Mouse (Mus musculus): ENCODE data around the gene Clrn2. TPM values are rescaled to one million over a fixed set of nuclear protein-coding genes. Genes with fewer than 3 reads are reported as not detected.

Gene Clrn2
- polyA plus RNA-seq, 1 experiment = not detected

DNA sequence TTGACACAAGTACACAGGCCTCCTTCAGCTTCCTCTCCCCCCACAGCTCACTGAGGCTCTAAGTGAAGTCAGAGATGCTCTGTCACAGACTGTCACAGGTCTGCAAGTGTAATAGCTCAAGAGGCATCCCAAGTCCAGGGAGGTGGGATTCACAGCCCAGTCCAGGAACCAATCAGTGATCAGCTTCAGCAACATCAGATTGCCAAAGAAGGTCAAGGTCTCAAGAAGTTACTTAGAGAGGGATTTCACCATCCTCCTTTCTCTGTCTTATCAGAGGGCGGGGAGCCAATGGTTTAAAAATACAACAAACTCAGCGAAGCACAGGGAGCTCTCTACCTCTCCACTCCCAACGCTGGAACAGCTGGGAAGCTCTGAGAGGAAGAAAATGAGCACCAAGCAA, 12.4 kb upstream of the Clrn2 start:
- Histone ChIP-seq H3K4me1 (ENCODE audit: control insufficient read depth, insufficient read depth, insufficient read length, low read length) (no peaks in the 10 kb centered on the region), H3K4me3 (ENCODE audit: insufficient read depth, low read depth, low read length) (no peak overlapping the region), H3K27ac (replicated peaks; ENCODE audit: low read depth, low read length) (no peak overlapping the region)

DNA sequence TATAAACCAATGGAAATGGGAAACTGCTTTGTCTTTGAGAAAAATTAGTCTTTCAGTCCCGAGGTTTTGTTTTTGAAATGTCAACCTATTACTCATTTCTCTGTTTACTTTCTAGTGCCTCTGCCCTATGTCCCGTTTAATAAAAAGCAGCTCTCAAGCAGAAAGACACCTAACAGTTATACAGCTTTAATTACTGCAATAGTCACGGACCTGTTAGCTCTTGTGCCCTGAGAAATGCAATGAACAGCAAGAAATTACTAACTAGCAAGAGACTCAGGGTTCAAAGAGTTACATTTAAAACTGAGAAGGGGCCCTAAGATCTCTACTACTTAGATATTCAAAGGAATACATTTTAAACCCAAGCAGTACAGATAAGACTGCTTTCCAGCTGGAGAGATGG, 11.8 kb upstream of the Clrn2 start:
- no peak overlapping the region for H3K27ac ChIP-seq (replicated peaks; ENCODE audit: low read depth, low read length)
- no peaks in the 10 kb centered on the region for H3K4me1 ChIP-seq (ENCODE audit: control insufficient read depth, insufficient read depth, insufficient read length, low read length)
- no peak overlapping the region for H3K4me3 ChIP-seq (ENCODE audit: insufficient read depth, low read depth, low read length)

DNA sequence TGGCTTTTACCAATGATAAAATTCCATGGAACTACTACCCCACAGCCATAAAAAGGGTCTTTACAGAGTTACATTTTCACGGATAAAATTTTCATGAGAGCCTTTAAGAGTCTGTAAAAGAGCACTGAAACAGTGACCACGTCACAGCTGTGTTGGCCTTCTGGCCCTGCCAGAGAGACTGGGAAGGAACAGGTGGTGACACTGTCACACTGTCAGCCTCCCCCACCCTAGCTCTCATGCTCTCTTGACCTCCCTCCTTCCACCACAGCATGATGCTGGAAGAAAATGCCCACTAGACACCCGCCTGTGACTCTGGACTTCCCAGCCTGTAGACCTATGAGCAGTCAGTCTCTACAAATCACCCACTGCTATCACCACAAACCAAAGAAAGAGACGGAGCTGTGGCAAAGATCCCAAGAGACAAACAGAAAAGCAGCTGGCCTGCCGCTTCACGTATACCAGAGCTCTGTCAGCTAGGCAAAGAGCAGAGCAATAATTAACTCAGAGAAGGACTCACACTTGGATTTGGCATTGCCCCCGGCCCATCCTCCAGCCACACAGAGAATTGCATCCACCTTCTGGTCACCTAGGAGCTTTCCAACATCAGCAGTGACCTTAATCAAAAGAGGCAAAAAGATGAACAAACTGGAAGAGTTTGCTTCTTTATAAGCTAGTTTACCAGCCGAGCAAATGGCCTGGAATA, 9.3 kb upstream of the Clrn2 start:
- Histone ChIP-seq H3K27ac (replicated peaks; ENCODE audit: low read depth, low read length) (no peak overlapping the region), H3K4me3 (ENCODE audit: insufficient read depth, low read depth, low read length) (no peak overlapping the region), H3K4me1 (ENCODE audit: control insufficient read depth, insufficient read depth, insufficient read length, low read length) (peaks cover 10% of the 10 kb centered on the region)

DNA sequence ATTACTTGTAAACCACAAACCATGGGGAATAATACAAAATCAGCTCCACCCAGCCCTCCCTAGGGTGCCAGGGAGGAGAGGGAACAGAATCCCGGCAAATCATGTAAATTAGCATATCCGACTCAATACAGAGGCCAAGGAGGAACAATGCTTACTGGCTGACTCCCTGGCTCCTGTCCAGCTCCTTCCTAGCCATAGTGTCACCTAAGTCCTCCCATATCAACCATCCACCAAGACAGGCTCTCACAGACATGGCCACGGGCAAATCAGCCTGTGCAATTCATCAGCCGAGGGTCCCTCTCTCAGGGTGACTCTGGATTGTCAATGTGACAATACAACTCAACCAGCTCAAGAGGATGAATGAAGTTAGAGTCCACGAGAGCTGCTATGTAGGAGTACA, 4.9 kb upstream of the Clrn2 start:
- no peak overlapping the region for H3K27ac ChIP-seq (replicated peaks; ENCODE audit: low read depth, low read length)
- peaks cover 10% of the 10 kb centered on the region for H3K4me1 ChIP-seq (ENCODE audit: control insufficient read depth, insufficient read depth, insufficient read length, low read length)
- H3K4me3 ChIP-seq (ENCODE audit: insufficient read depth, low read depth, low read length) = peak overlapping the region; percentile 66

DNA sequence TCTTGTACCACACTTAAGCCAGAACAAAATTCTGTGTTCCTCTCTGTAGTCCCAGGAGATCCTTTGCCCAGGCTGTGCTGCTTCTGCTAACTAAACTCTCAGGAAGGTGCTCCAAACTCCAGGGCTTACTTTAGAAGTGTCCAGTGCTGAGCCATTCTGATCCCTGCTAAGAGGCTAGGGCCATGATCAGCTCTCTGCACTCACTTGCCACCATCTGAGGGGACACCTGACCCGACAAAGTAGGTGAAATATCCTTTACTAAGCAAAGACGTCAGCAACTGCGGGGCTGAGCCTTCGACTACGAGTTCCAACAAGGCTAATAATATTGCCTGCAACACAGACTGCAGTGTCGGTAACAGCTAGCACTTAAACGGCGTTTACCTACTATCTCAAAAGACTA, 4.3 kb upstream of the Clrn2 start:
- peak overlapping the region; percentile 40 for H3K27ac ChIP-seq (replicated peaks; ENCODE audit: low read depth, low read length)
- H3K4me3 ChIP-seq (ENCODE audit: insufficient read depth, low read depth, low read length) = peak overlapping the region; percentile 66
- peaks cover 10% of the 10 kb centered on the region for H3K4me1 ChIP-seq (ENCODE audit: control insufficient read depth, insufficient read depth, insufficient read length, low read length)

DNA sequence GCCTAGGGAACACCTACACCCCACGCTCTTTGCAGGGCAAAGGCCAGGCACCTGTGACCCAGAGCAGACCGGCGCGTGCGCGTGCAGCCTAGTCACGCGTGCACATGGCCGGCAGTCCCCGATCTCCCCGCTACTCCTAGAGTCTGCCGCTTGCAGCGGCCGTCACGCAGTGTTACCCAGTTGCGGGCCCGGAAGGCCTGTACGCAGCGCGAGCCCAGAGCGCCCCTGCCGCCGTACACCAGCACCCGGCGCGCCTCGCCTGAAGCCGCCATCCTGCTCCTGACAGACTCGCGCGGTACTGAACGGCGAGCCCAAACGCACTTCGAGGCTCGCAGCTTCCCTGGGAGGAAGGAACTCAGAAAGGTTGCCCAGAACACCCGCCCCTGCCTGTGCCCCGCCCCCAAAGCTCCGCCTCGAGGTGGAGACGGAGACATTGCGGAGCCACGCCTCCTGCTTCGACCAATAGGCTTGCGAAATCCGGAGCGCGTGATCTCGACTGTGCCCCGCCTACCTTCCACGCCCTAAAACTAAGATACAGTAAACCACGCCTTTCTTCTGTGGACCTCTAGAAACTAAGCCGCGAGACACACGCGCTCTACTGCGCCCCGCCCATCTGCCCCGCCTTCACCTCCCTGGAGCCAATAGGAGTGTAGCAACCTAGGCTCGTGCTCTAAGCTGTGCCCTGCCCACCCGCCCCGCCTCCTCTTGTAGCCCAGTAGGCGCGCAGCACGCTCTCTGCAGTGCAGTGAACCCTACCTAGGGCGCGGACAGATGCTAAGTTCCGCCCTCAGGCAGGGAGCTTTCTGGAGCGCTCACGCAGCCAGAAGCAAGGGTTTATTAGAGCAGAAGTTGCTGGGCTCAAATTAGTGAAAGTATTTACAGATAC, 3.5 kb upstream of the Clrn2 start, which contains the start of gene Qdpr:
TSS of gene Qdpr (minus strand) at position 406 of the 886 bp plus-strand sequence.
- Histone ChIP-seq H3K4me3 (ENCODE audit: insufficient read depth, low read depth, low read length) (peak within 1 kb of the TSS; percentile 66), H3K27ac (replicated peaks; ENCODE audit: low read depth, low read length) (peak within 1 kb of the TSS; percentile 40)

DNA sequence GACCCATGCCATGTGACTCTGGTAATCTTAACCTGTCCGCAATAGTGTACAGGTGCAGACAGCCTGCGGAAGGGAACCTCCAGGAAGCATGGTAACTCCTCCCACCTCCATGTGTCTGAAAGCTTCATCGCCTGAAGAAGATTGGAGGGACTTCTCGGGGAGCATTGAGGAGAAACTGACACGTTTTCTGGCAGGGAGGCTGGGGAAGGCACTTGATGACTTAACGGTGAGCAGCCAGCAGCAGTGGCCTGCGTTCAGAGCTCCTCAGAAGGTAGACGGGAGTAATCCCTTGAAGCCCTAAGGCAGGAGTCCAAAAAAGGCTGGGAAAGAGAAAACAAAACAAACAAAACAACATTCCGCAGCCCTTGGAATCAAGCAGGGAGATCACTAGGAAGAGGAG, 905 bp downstream of the Clrn2 start:
- Histone ChIP-seq H3K27ac (replicated peaks; ENCODE audit: low read depth, low read length) (no peak overlapping the region), H3K4me3 (ENCODE audit: insufficient read depth, low read depth, low read length) (no peak overlapping the region), H3K4me1 (ENCODE audit: control insufficient read depth, insufficient read depth, insufficient read length, low read length) (no peaks in the 10 kb centered on the region)

More for the DNA sequence above, 3.5 kb upstream of the Clrn2 start, which contains the start of gene Qdpr:
- peaks cover 10% of the 10 kb centered on the region for H3K4me1 ChIP-seq (ENCODE audit: control insufficient read depth, insufficient read depth, insufficient read length, low read length)

DNA sequence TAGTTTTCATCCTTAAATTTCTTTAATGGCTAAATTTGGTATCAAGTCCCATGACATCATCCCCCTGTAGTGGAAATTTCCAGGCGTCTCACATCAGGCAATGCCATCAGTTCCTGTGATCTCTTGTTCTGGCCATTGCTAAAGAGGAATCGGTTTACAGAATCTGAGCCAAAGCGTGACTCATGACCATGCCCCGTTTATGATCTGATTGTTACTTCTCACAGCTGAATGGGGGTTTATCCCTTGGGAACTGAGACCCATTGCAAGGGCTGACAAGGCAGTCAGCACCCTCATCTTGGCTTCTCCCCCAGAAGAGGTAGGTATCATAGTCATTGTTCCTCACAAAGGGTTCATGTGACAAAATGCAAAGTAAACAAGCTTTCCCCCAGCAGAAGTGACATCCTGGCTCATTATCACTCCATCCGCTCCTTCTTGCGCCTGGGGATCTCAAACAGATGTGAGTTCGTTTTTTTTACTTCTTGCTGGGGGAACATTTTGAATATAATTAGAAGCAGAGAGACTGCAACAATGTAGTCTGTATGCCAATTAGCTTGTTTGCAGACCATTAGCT, 19.4 kb downstream of the Clrn2 start:
- Histone ChIP-seq H3K27ac (replicated peaks; ENCODE audit: low read depth, low read length) (no peak overlapping the region), H3K4me1 (ENCODE audit: control insufficient read depth, insufficient read depth, insufficient read length, low read length) (no peaks in the 10 kb centered on the region), H3K4me3 (ENCODE audit: insufficient read depth, low read depth, low read length) (no peak overlapping the region)

DNA sequence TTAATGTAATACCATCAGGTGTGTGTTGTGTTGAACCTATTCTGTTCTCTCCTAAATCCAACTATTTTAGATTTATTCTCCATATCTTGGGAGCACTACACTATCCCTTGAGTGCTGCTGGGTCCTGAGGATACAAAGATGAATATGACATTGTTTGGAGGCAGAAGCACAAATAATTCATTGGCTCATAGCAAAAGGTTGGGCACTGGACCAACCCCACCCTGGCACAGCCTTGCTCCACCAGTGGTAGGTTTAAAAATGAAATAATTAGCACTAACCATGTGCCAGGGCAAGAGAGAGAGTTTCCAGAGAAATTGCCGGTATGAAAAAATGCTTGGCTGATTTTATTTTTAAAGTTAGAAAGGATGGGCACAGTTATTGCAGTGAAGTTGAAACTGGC, 20.0 kb downstream of the Clrn2 start:
- H3K27ac ChIP-seq (replicated peaks; ENCODE audit: low read depth, low read length) = no peak overlapping the region
- H3K4me3 ChIP-seq (ENCODE audit: insufficient read depth, low read depth, low read length) = no peak overlapping the region
- no peaks in the 10 kb centered on the region for H3K4me1 ChIP-seq (ENCODE audit: control insufficient read depth, insufficient read depth, insufficient read length, low read length)

DNA sequence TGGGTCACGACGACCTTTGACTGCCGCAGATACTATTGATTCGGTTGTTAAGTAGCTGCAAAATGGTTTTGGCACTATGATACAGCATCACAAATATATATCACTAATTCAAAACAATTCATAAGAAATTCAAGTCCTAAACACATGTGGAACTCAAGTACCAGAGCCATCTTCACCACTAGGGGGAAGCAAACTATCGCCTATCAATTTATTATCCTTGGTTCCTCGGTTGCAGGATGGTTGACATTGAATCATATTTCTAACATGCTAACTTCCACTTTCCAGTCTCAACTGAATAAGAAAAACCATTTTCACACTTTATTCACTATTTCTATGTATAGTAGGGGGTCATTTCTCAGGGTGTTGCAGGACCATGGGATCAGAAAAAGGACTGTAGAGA, 20.7 kb downstream of the Clrn2 start:
- Histone ChIP-seq H3K4me1 (ENCODE audit: control insufficient read depth, insufficient read depth, insufficient read length, low read length) (no peaks in the 10 kb centered on the region), H3K4me3 (ENCODE audit: insufficient read depth, low read depth, low read length) (no peak overlapping the region), H3K27ac (replicated peaks; ENCODE audit: low read depth, low read length) (no peak overlapping the region)

DNA sequence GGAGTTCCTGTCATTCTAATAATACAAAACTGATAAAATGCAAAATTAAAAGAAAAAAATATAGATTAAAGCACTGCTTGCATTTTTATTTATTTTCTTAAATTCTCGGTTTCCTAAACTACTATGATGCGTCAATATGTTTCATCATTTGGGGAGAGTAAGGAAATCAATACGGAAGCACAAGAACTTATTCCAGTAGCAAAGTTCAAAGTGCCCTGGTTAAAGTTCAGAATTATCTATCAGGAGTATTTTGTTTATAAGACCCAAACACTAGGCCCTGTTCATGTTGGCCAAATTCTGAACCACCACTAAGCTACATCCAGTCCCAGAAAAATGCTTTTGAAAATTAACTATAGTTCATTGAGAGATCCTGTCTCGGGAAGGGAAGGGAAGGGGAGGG, 21.2 kb downstream of the Clrn2 start:
- Histone ChIP-seq H3K4me1 (ENCODE audit: control insufficient read depth, insufficient read depth, insufficient read length, low read length) (no peaks in the 10 kb centered on the region), H3K4me3 (ENCODE audit: insufficient read depth, low read depth, low read length) (no peak overlapping the region), H3K27ac (replicated peaks; ENCODE audit: low read depth, low read length) (no peak overlapping the region)

DNA sequence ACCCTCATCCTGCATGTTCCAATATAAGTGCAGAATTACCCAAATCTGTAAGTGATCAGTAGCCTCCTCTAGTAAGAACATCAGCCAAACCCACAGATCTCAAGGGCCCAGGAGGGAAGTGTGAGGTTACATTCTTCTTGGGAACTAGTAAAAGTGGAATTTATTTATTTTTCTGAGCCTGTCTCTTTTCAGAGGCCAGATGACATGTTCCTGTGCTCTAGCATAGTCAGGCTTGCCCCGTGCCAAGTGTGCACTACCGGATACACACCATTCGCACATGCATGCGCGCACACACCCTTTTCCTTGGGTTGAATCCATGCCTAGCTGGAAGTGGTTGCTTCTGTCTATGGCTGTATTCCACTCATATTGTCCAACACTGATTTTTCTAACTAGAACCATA, 22.2 kb downstream of the Clrn2 start:
- Histone ChIP-seq H3K4me3 (ENCODE audit: insufficient read depth, low read depth, low read length) (no peak overlapping the region), H3K27ac (replicated peaks; ENCODE audit: low read depth, low read length) (no peak overlapping the region), H3K4me1 (ENCODE audit: control insufficient read depth, insufficient read depth, insufficient read length, low read length) (no peaks in the 10 kb centered on the region)

DNA sequence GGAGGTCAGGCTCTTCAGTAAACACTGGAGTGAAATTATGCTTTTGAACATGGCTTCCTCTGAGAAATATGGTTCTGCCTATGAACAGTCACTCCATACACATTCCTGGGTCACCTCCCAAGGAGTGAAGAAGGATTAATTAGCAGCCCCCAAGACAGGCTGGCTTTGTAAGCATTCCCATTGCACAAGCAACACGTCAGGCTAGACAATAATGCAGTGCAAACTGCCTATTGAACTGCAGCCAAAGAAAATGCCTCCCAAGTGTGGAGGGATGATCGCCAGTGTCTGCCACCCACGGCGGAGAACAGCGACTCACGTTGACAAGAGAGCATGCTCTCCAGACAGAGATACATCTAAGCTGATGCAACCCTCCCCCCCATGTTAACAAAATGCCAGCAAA, 22.7 kb downstream of the Clrn2 start:
- Histone ChIP-seq H3K27ac (replicated peaks; ENCODE audit: low read depth, low read length) (no peak overlapping the region), H3K4me3 (ENCODE audit: insufficient read depth, low read depth, low read length) (no peak overlapping the region), H3K4me1 (ENCODE audit: control insufficient read depth, insufficient read depth, insufficient read length, low read length) (no peaks in the 10 kb centered on the region)

DNA sequence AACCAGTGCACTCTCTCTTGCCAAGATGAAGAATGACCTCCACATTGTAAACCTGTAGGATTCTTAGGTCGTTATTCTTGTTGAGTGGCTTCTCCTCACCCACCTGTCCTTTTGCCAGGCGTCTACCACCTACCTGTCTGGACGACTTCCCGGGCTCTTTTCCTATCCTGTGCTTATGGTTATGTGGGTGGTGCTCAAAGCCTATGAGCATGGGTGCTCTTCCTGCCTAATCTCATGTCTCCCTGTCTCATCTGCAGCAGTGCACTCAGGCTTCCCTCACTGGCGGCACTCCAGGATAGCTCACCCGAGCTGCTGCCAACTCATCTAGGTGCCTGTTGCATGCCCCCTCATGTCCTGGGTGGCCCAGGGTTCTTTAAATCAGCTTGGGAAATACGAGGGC, 24.1 kb downstream of the Clrn2 start:
- no peaks in the 10 kb centered on the region for H3K4me1 ChIP-seq (ENCODE audit: control insufficient read depth, insufficient read depth, insufficient read length, low read length)
- no peak overlapping the region for H3K4me3 ChIP-seq (ENCODE audit: insufficient read depth, low read depth, low read length)
- no peak overlapping the region for H3K27ac ChIP-seq (replicated peaks; ENCODE audit: low read depth, low read length)

DNA sequence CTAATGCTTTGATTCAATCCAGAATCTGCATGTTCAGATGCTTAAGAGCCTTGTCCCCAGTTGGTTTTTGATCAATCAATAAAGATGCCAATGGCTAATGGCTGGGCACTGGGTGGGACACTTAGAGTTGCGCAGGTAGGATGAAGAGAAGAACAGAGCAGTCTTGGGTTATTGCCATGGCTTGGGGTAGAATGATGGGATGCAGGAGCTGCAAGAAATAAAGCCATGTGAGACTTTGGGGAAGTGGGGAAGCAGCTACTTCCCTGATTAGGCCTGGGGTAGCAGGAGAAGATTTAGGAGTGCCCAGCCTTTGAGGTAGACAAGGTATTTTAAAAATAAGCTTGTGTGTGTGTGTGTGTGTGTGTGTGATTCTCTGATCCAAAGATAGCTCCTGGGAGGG, 26.5 kb downstream of the Clrn2 start:
- no peak overlapping the region for H3K27ac ChIP-seq (replicated peaks; ENCODE audit: low read depth, low read length)
- H3K4me3 ChIP-seq (ENCODE audit: insufficient read depth, low read depth, low read length) = no peak overlapping the region

More for the DNA sequence above, 26.5 kb downstream of the Clrn2 start:
- H3K4me1 ChIP-seq (ENCODE audit: control insufficient read depth, insufficient read depth, insufficient read length, low read length) = no peaks in the 10 kb centered on the region
